Mouse (Mus musculus) kidney, embryonic 16.5 days (tissue): ENCODE measurements around the gene Scn1b. TPM values are rescaled to one million over a fixed set of nuclear protein-coding genes. Genes with fewer than 3 reads are reported as not detected.

Experiments used
- ATAC-seq: fragments of 200-750 bp; cut with Nextera tagmentation; 2 replicates; pipeline ENCODE4 v1.8.0; 2017; ENCODE audit warnings: moderate TSS enrichment; ENCODE audit not compliant: low FRiP score, low TSS enrichment
- H3K27ac ChIP-seq: fragments of 300-500 bp; sonication (generic); 2 replicates; pipeline ENCODE4 v1.5.1; 2014; ENCODE audit warnings: low read length
- H3K27me3 ChIP-seq: fragments of 300-500 bp; sonication (generic); 2 replicates; pipeline ENCODE4 v1.6.1; 2014; ENCODE audit warnings: low read length, control low read depth, mixed read lengths; ENCODE audit not compliant: insufficient read depth
- H3K36me3 ChIP-seq: fragments of 300-500 bp; sonication (generic); 2 replicates; pipeline ENCODE4 v1.6.1; 2014; ENCODE audit warnings: low read length, control low read depth, mixed read lengths; ENCODE audit not compliant: insufficient read depth
- H3K4me1 ChIP-seq: fragments of 300-500 bp; sonication (generic); 2 replicates; pipeline ENCODE4 v1.6.1; 2014; ENCODE audit warnings: low read length, control low read depth, mixed read lengths; ENCODE audit not compliant: insufficient read depth
- H3K4me2 ChIP-seq: fragments of 300-500 bp; sonication (generic); replicated peaks from 2 replicates; pipeline ENCODE4 v1.6.1; 2014; ENCODE audit warnings: low read depth, low read length
- H3K4me3 ChIP-seq: fragments of 300-500 bp; sonication (generic); 2 replicates; pipeline ENCODE4 v1.5.1; 2014; ENCODE audit warnings: mild to moderate bottlenecking, low read length
- H3K9ac ChIP-seq: fragments of 300-500 bp; sonication (generic); replicated peaks from 2 replicates; pipeline ENCODE4 v1.6.1; 2014; ENCODE audit warnings: low read length
- H3K9me3 ChIP-seq: fragments of 300-500 bp; sonication (generic); 2 replicates; pipeline ENCODE4 v1.6.1; 2016; ENCODE audit warnings: low read length, control low read depth
- WGBS: fragments of 180-500 bp; shearing (Covaris S2); extraction: QIAGEN DNeasy Blood & Tissue Kit; methylation state at CpG from one replicate; pipeline ENCODE4 v1.1.7; 2014; 5-methylcytosine and 5-hydroxymethylcytosine counted together
- polyA plus RNA-seq: library from polyadenylated mRNA; unstranded; fragments of >200 nt; fragmentation: Nextera tagmentation; extraction: Ambion mirVana; gene quantifications from 2 replicates; pipeline ENCODE4 v1.2.1, GENCODE M21; 2015

Scn1b gene
- polyA plus RNA-seq = 1.4 and 1.8 TPM in 2 replicates

GRCm38 (mm10) chr7:31126851-31127724 lies at the start of gene Scn1b:
Gene Scn1b, minus strand, starts transcription at chr7:31127003.
- Histone ChIP-seq H3K36me3 (peaks cover 40% of the 10 kb centered on the region), H3K27ac (no peak within 1 kb of the TSS), H3K27me3 (peaks cover 34% of the 10 kb centered on the region), H3K4me2 (peak within 1 kb of the TSS; percentile 99), H3K4me3 (peak within 1 kb of the TSS; percentile 61), H3K4me1 (peaks cover 16% of the 10 kb centered on the region; the same call in 1 of the 2 replicates), H3K9ac (peak within 1 kb of the TSS; percentile 65), H3K9me3 (no peaks in the 10 kb centered on the region)
- under 1% methylated on average over 40 of the region's 60 CpGs for WGBS
- peak; percentile 58 for ATAC-seq

DNA sequence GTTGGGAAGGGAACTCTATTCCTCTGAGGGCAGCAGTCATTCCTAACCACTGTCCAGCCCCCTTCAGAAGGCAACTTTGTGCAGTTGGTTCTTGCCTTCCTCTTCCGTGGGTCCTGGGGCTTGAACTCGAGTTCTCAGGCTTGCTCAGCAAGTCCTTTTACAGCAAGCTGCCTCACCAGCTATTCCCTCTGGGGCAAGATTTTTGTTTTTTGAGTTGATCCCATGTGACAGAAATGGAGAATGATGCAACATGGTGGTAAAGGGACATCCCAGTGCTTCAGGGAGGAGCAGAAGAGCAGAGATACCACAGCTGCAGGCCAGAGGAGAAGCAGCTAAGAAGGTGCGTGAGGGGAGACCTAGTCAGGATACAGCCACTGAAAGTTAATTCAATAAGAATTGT lies 48.3 kb upstream of the Scn1b start:
- WGBS = 82% methylated on average over 3 of the region's 3 CpGs
- Histone ChIP-seq H3K9ac (no peak overlapping the region), H3K4me1 (0 out of 2 replicates have a peak, but pooled peaks cover 3% of the 10 kb centered on the region), H3K27me3 (0 out of 2 replicates have a peak, but pooled peaks cover 8% of the 10 kb centered on the region), H3K4me2 (no peak overlapping the region), H3K36me3 (no peaks in the 10 kb centered on the region), H3K27ac (no peak overlapping the region), H3K9me3 (no peaks in the 10 kb centered on the region), H3K4me3 (no peak overlapping the region)
- no peak for ATAC-seq

- H3K9me3 ChIP-seq = no peaks in the 10 kb centered on the region
- H3K9ac ChIP-seq = no peak overlapping the region
- H3K27ac ChIP-seq = no peak overlapping the region
- no peak for ATAC-seq
- H3K27me3 ChIP-seq = 0 out of 2 replicates have a peak, but pooled peaks cover 8% of the 10 kb centered on the region
- WGBS = 68% methylated on average over 8 of the region's 8 CpGs
- no peak overlapping the region for H3K4me2 ChIP-seq
- no peak overlapping the region for H3K4me3 ChIP-seq
- no peaks in the 10 kb centered on the region for H3K36me3 ChIP-seq
- H3K4me1 ChIP-seq = 0 out of 2 replicates have a peak, but pooled peaks cover 3% of the 10 kb centered on the region
Observed at GRCm38 (mm10) chr7:31174466-31174865, 47.7 kb upstream of the Scn1b start.

DNA sequence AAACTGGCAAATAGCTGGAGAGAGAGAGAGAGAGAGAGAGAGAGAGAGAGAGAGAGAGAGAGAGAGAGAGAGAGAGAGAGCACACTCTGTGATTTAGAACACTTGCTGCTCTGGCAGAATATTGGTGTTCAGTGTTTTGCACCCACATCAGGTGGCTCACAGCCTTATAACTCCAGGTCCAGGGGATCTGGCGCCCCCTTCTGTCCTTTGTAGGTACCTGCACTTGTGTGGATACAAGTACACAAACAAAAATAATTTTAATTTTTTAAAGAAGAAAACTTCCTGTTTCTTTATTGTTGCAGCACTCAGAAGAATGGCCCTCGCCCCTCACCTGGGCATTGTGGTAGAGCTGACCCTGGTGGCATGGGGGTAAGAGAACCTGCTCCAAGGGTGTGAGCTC lies 45.4 kb upstream of the Scn1b start:
- H3K36me3 ChIP-seq = no peaks in the 10 kb centered on the region
- H3K4me3 ChIP-seq = no peak overlapping the region
- H3K9ac ChIP-seq = no peak overlapping the region
- no peak overlapping the region for H3K27ac ChIP-seq
- H3K9me3 ChIP-seq = no peaks in the 10 kb centered on the region
- no peaks in the 10 kb centered on the region for H3K27me3 ChIP-seq
- no peak overlapping the region for H3K4me2 ChIP-seq
- H3K4me1 ChIP-seq = 0 out of 2 replicates have a peak, but pooled peaks cover under 1% of the 10 kb centered on the region
- WGBS = 16% methylated on average over 2 of the region's 2 CpGs
- no peak for ATAC-seq

- Histone ChIP-seq H3K4me2 (no peak overlapping the region), H3K4me3 (no peak overlapping the region), H3K9ac (no peak overlapping the region), H3K9me3 (no peaks in the 10 kb centered on the region), H3K27ac (no peak overlapping the region), H3K36me3 (no peaks in the 10 kb centered on the region), H3K27me3 (no peaks in the 10 kb centered on the region), H3K4me1 (no peaks in the 10 kb centered on the region)
- 96% methylated on average over 9 of the region's 9 CpGs for WGBS
- ATAC-seq = no peak
Observed at GRCm38 (mm10) chr7:31170520-31170919, 43.7 kb upstream of the Scn1b start.

GRCm38 (mm10) chr7:31168412-31168811 lies 41.6 kb upstream of the Scn1b start:
- WGBS = 42% methylated on average over 8 of the region's 8 CpGs
- no peak overlapping the region for H3K4me2 ChIP-seq
- H3K27me3 ChIP-seq = no peaks in the 10 kb centered on the region
- H3K4me1 ChIP-seq = no peaks in the 10 kb centered on the region
- no peak overlapping the region for H3K27ac ChIP-seq
- ATAC-seq = peak; percentile 42; the same call in 1 of the 2 replicates
- no peak overlapping the region for H3K4me3 ChIP-seq
- no peak overlapping the region for H3K9ac ChIP-seq
- H3K36me3 ChIP-seq = no peaks in the 10 kb centered on the region
- H3K9me3 ChIP-seq = no peaks in the 10 kb centered on the region

GRCm38 (mm10) chr7:31164748-31165147 lies 37.9 kb upstream of the Scn1b start:
- no peaks in the 10 kb centered on the region for H3K36me3 ChIP-seq
- no peak for ATAC-seq
- no peak overlapping the region for H3K9ac ChIP-seq
- no peaks in the 10 kb centered on the region for H3K9me3 ChIP-seq
- no peak overlapping the region for H3K27ac ChIP-seq
- H3K4me2 ChIP-seq = no peak overlapping the region
- no peak overlapping the region for H3K4me3 ChIP-seq
- 62% methylated on average over 1 of the region's 1 CpGs for WGBS
- H3K27me3 ChIP-seq = no peaks in the 10 kb centered on the region
- H3K4me1 ChIP-seq = 0 out of 2 replicates have a peak, but pooled peaks cover 9% of the 10 kb centered on the region

- WGBS = 72% methylated on average over 3 of the region's 3 CpGs
- no peak for ATAC-seq
- H3K27me3 ChIP-seq = no peaks in the 10 kb centered on the region
Observed at GRCm38 (mm10) chr7:31163666-31164577, 37.1 kb upstream of the Scn1b start.

DNA sequence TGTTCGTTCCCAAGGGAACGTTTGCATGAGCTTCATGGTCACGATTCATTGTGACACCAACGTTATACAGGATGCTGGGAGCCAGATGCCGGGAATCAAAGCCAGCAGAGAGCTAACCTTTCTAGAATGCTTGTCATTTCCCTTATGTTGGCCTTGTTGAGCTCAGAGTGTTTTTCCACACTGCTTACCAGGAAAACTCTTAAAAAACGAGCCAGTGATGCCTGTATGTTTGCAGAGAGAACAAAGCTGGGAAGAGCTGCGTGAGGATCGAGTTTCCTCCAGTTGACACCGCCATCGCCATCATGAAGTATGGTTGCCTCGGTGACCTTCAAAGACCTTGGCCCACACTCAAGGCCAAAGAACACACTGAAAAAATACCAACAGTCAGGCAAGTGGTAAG lies 35.5 kb upstream of the Scn1b start:
- WGBS = 26% methylated on average over 11 of the region's 11 CpGs

More at GRCm38 (mm10) chr7:31163666-31164577, 37.1 kb upstream of the Scn1b start:
- Histone ChIP-seq H3K27ac (no peak overlapping the region), H3K4me3 (no peak overlapping the region), H3K9ac (no peak overlapping the region), H3K9me3 (no peaks in the 10 kb centered on the region), H3K4me2 (no peak overlapping the region), H3K4me1 (0 out of 2 replicates have a peak, but pooled peaks cover 9% of the 10 kb centered on the region), H3K36me3 (no peaks in the 10 kb centered on the region)

More for the DNA sequence above, 35.5 kb upstream of the Scn1b start:
- Histone ChIP-seq H3K36me3 (no peaks in the 10 kb centered on the region), H3K27ac (no peak overlapping the region), H3K9ac (no peak overlapping the region), H3K4me2 (no peak overlapping the region), H3K9me3 (no peaks in the 10 kb centered on the region), H3K4me3 (no peak overlapping the region), H3K4me1 (0 out of 2 replicates have a peak, but pooled peaks cover 9% of the 10 kb centered on the region), H3K27me3 (no peaks in the 10 kb centered on the region)
- peak; percentile 46; the same call in 1 of the 2 replicates for ATAC-seq
